Mouse (Mus musculus): ENCODE data around the gene Dffa.

The Dffa gene

GRCm38 (mm10) chr4:149123432-149123831 lies 19.5 kb downstream of the Dffa start:
- H3K4me1 ChIP-seq (replicated peaks; ENCODE audit: low read depth, low read length) = peaks cover 88% of the 10 kb centered on the region
- no peaks in the 10 kb centered on the region for H3K27me3 ChIP-seq (ENCODE audit: insufficient read depth, low read length)
- H3K36me3 ChIP-seq (ENCODE audit: insufficient read depth, low read length) = peaks cover 23% of the 10 kb centered on the region
- no peaks in the 10 kb centered on the region for H3K9me3 ChIP-seq (ENCODE audit: low read length)
- peak overlapping the region; percentile 30 for H3K4me3 ChIP-seq (replicated peaks; ENCODE audit: low read length)
- no peak for TF ChIP-seq NANOG (IDR thresholded peaks at IDR 0.05; ENCODE audit: borderline replicate concordance, low read length)
- TF ChIP-seq CTCF (conservative IDR thresholded peaks at IDR 0.05; ENCODE audit: low read length) = no peak
- TF ChIP-seq POU5F1 (IDR thresholded peaks at IDR 0.05; ENCODE audit: borderline replicate concordance, low read length) = no peak

- H3K9me3 ChIP-seq (ENCODE audit: low read length) = no peaks in the 10 kb centered on the region
- TF ChIP-seq NANOG (IDR thresholded peaks at IDR 0.05; ENCODE audit: borderline replicate concordance, low read length) = peak; percentile 34; the same call in 1 of the 2 replicates
- TF ChIP-seq CTCF (conservative IDR thresholded peaks at IDR 0.05; ENCODE audit: low read length) = no peak
- H3K36me3 ChIP-seq (ENCODE audit: insufficient read depth, low read length) = peaks cover 43% of the 10 kb centered on the region
- no peaks in the 10 kb centered on the region for H3K27me3 ChIP-seq (ENCODE audit: insufficient read depth, low read length)
- H3K4me1 ChIP-seq (replicated peaks; ENCODE audit: low read depth, low read length) = peaks cover 79% of the 10 kb centered on the region
- no peak overlapping the region; the same call in 1 of the 2 replicates for H3K4me3 ChIP-seq (replicated peaks; ENCODE audit: low read length)
Measured at GRCm38 (mm10) chr4:149125341-149126114, 21.6 kb downstream of the Dffa start.

- H3K4me3 ChIP-seq (replicated peaks; ENCODE audit: low read length) = peak overlapping the region; percentile 26; the same call in 1 of the 2 replicates
- H3K27me3 ChIP-seq (ENCODE audit: insufficient read depth, low read length) = no peaks in the 10 kb centered on the region
- no peaks in the 10 kb centered on the region for H3K9me3 ChIP-seq (ENCODE audit: low read length)
- peaks cover 80% of the 10 kb centered on the region for H3K4me1 ChIP-seq (replicated peaks; ENCODE audit: low read depth, low read length)
- TF ChIP-seq NANOG (IDR thresholded peaks at IDR 0.05; ENCODE audit: borderline replicate concordance, low read length) = no peak
- no peak for TF ChIP-seq CTCF (conservative IDR thresholded peaks at IDR 0.05; ENCODE audit: low read length)
- no peak for TF ChIP-seq POU5F1 (IDR thresholded peaks at IDR 0.05; ENCODE audit: borderline replicate concordance, low read length)
- peaks cover 48% of the 10 kb centered on the region for H3K36me3 ChIP-seq (ENCODE audit: insufficient read depth, low read length)
Measured at GRCm38 (mm10) chr4:149126115-149126509, 22.2 kb downstream of the Dffa start.

GRCm38 (mm10) chr4:149126663-149127062 lies 22.7 kb downstream of the Dffa start, which contains the start of gene Cort:
Cort (minus strand) TSS chr4:149126763.
- no peak for TF ChIP-seq NANOG (IDR thresholded peaks at IDR 0.05; ENCODE audit: borderline replicate concordance, low read length)
- TF ChIP-seq POU5F1 (IDR thresholded peaks at IDR 0.05; ENCODE audit: borderline replicate concordance, low read length) = no peak
- no peak for TF ChIP-seq CTCF (conservative IDR thresholded peaks at IDR 0.05; ENCODE audit: low read length)
- Histone ChIP-seq H3K4me3 (replicated peaks; ENCODE audit: low read length) (peak within 1 kb of the TSS; percentile 26), H3K27me3 (ENCODE audit: insufficient read depth, low read length) (no peaks in the 10 kb centered on the region), H3K4me1 (replicated peaks; ENCODE audit: low read depth, low read length) (peaks cover 82% of the 10 kb centered on the region), H3K36me3 (ENCODE audit: insufficient read depth, low read length) (peaks cover 53% of the 10 kb centered on the region), H3K9me3 (ENCODE audit: low read length) (no peaks in the 10 kb centered on the region)

- peaks cover 83% of the 10 kb centered on the region for H3K4me1 ChIP-seq (replicated peaks; ENCODE audit: low read depth, low read length)
- no peaks in the 10 kb centered on the region for H3K9me3 ChIP-seq (ENCODE audit: low read length)
- peaks cover 64% of the 10 kb centered on the region for H3K36me3 ChIP-seq (ENCODE audit: insufficient read depth, low read length)
- H3K27me3 ChIP-seq (ENCODE audit: insufficient read depth, low read length) = no peaks in the 10 kb centered on the region
- H3K4me3 ChIP-seq (replicated peaks; ENCODE audit: low read length) = no peak overlapping the region
- TF ChIP-seq CTCF (conservative IDR thresholded peaks at IDR 0.05; ENCODE audit: low read length) = no peak
- no peak for TF ChIP-seq POU5F1 (IDR thresholded peaks at IDR 0.05; ENCODE audit: borderline replicate concordance, low read length)
- TF ChIP-seq NANOG (IDR thresholded peaks at IDR 0.05; ENCODE audit: borderline replicate concordance, low read length) = no peak
Measured at GRCm38 (mm10) chr4:149128467-149128866, 24.5 kb downstream of the Dffa start.

- H3K4me3 ChIP-seq (replicated peaks; ENCODE audit: low read length) = peak overlapping the region; percentile 26; the same call in 1 of the 2 replicates
- peaks cover 62% of the 10 kb centered on the region for H3K36me3 ChIP-seq (ENCODE audit: insufficient read depth, low read length)
- peaks cover 68% of the 10 kb centered on the region for H3K4me1 ChIP-seq (replicated peaks; ENCODE audit: low read depth, low read length)
- no peaks in the 10 kb centered on the region for H3K9me3 ChIP-seq (ENCODE audit: low read length)
- H3K27me3 ChIP-seq (ENCODE audit: insufficient read depth, low read length) = no peaks in the 10 kb centered on the region
- TF ChIP-seq NANOG (IDR thresholded peaks at IDR 0.05; ENCODE audit: borderline replicate concordance, low read length) (no peak), CTCF (conservative IDR thresholded peaks at IDR 0.05; ENCODE audit: low read length) (no peak), POU5F1 (IDR thresholded peaks at IDR 0.05; ENCODE audit: borderline replicate concordance, low read length) (no peak)
Measured at GRCm38 (mm10) chr4:149131021-149131752, 27.2 kb downstream of the Dffa start.

- Histone ChIP-seq H3K4me3 (replicated peaks; ENCODE audit: low read length) (no peak overlapping the region), H3K27me3 (ENCODE audit: insufficient read depth, low read length) (no peaks in the 10 kb centered on the region), H3K4me1 (replicated peaks; ENCODE audit: low read depth, low read length) (peaks cover 68% of the 10 kb centered on the region), H3K36me3 (ENCODE audit: insufficient read depth, low read length) (peaks cover 54% of the 10 kb centered on the region), H3K9me3 (ENCODE audit: low read length) (no peaks in the 10 kb centered on the region)
- TF ChIP-seq NANOG (IDR thresholded peaks at IDR 0.05; ENCODE audit: borderline replicate concordance, low read length) (no peak), POU5F1 (IDR thresholded peaks at IDR 0.05; ENCODE audit: borderline replicate concordance, low read length) (no peak), CTCF (conservative IDR thresholded peaks at IDR 0.05; ENCODE audit: low read length) (no peak)
Measured at GRCm38 (mm10) chr4:149131789-149132565, 28.0 kb downstream of the Dffa start.

- no peak for TF ChIP-seq NANOG (IDR thresholded peaks at IDR 0.05; ENCODE audit: borderline replicate concordance, low read length)
- no peak for TF ChIP-seq POU5F1 (IDR thresholded peaks at IDR 0.05; ENCODE audit: borderline replicate concordance, low read length)
- no peak for TF ChIP-seq CTCF (conservative IDR thresholded peaks at IDR 0.05; ENCODE audit: low read length)
- no peaks in the 10 kb centered on the region for H3K9me3 ChIP-seq (ENCODE audit: low read length)
- H3K36me3 ChIP-seq (ENCODE audit: insufficient read depth, low read length) = peaks cover 41% of the 10 kb centered on the region
- H3K27me3 ChIP-seq (ENCODE audit: insufficient read depth, low read length) = no peaks in the 10 kb centered on the region
- peaks cover 56% of the 10 kb centered on the region for H3K4me1 ChIP-seq (replicated peaks; ENCODE audit: low read depth, low read length)
- H3K4me3 ChIP-seq (replicated peaks; ENCODE audit: low read length) = 0 out of 2 replicates have a peak overlapping the region, but pooled peaks have one; percentile 13
Measured at GRCm38 (mm10) chr4:149133395-149133794, 29.4 kb downstream of the Dffa start.
